Mouse (Mus musculus): Measurements from ENCODE around the gene Nr5a2. TPM values are rescaled to one million over a fixed set of nuclear protein-coding genes. Genes with fewer than 3 reads are reported as not detected.
A peak's percentile ranks its signal among the peaks of the same experiment; 100 is the strongest.

Nr5a2 gene
- polyA plus RNA-seq, 1 experiment from 2014 or later = 3.6 TPM

DNA sequence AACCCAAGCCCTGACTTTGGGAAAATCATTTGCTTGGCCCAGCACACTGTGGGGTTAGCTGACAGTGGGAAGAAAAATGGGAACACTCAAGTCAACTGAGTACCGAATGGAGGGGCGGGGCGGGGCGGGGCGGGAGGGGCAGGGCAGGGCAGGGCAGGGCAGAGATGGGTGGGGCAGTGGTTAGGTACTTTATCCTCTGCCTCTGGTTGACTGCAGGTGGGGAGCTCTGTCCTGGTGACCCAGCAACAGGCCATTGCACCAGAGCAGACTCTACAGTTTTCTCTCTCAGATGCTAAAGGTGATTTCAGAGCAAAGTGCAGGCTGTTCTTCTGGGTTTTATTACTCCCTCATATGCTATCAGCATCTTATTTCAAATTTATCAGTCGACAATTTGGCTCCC, 67.1 kb downstream of the Nr5a2 start:
- Histone ChIP-seq H3K27ac (ENCODE audit: low read depth) (no peak overlapping the region), H3K9ac (no peak overlapping the region), H3K36me3 (ENCODE audit: insufficient read depth) (no peaks in the 10 kb centered on the region), H3K4me1 (ENCODE audit: insufficient read depth) (peaks cover 4% of the 10 kb centered on the region; the same call in 1 of the 2 replicates), H3K4me2 (no peak overlapping the region), H3K9me3 (ENCODE audit: low read depth, low read length) (no peaks in the 10 kb centered on the region), H3K4me3 (ENCODE audit: low read depth, low read length) (no peak overlapping the region), H3K27me3 (ENCODE audit: insufficient read depth, low read length) (no peaks in the 10 kb centered on the region)
- DNase-seq = no peak
- TF ChIP-seq CTCF (IDR thresholded peaks at IDR 0.05; ENCODE audit: low read depth) = no peak
- 81% methylated on average over 6 of the region's 6 CpGs for WGBS
- ATAC-seq (ENCODE audit: insufficient read depth) = no peak

DNA sequence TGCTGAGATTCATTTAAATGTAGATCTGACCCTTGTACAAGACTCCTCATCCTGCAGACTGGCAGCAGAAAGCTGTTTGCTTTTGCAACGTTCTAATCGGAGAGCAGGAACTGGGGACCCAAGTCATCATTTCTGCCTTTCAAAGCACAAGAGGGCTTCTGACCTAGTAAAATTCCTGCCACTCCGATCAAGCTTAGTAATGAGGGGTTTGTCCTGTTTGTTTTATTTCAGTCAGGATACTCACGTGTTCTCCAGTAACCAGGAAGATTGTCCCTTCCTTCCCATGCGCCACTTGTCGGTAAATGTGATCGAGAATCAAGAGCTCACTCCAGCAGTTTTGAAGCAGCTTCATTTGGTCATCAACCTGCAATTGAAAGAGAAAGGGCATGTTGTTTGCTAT, 69.8 kb downstream of the Nr5a2 start:
- no peak overlapping the region for H3K4me2 ChIP-seq
- no peaks in the 10 kb centered on the region for H3K27me3 ChIP-seq (ENCODE audit: insufficient read depth, low read length)
- peaks cover 8% of the 10 kb centered on the region; the same call in 1 of the 2 replicates for H3K4me1 ChIP-seq (ENCODE audit: insufficient read depth)
- no peaks in the 10 kb centered on the region for H3K9me3 ChIP-seq (ENCODE audit: low read depth, low read length)
- ATAC-seq (ENCODE audit: insufficient read depth) (no peak), DNase-seq (no peak)
- WGBS = 37% methylated on average over 7 of the region's 7 CpGs
- H3K27ac ChIP-seq (ENCODE audit: low read depth) = no peak overlapping the region
- H3K36me3 ChIP-seq (ENCODE audit: insufficient read depth) = no peaks in the 10 kb centered on the region
- TF ChIP-seq CTCF (IDR thresholded peaks at IDR 0.05; ENCODE audit: low read depth) = no peak
- no peak overlapping the region for H3K4me3 ChIP-seq (ENCODE audit: low read depth, low read length)
- H3K9ac ChIP-seq = no peak overlapping the region

DNA sequence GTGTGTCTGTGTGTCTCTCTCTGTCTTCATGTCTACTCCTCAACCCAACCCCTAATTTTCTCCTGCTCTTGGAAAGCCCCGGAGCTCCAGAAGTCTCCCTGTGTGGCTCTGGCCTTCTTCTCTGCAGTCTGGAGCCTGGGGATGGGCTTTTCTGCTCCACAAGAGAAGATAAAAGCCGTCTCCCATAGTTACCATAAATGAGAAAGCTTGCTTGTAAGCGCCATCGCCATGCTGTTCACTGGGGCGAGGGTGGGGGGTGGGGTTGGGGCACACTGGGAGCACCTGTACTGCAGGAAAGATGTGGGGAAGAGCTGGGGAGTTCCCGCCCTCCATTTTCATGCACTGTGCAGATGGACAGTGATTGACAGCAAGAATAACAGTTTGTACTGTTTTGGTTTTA, 71.5 kb downstream of the Nr5a2 start:
- no peaks in the 10 kb centered on the region for H3K36me3 ChIP-seq (ENCODE audit: insufficient read depth)
- no peak overlapping the region for H3K27ac ChIP-seq (ENCODE audit: low read depth)
- no peaks in the 10 kb centered on the region for H3K9me3 ChIP-seq (ENCODE audit: low read depth, low read length)
- no peaks in the 10 kb centered on the region for H3K27me3 ChIP-seq (ENCODE audit: insufficient read depth, low read length)
- 77% methylated on average over 6 of the region's 6 CpGs for WGBS
- H3K4me3 ChIP-seq (ENCODE audit: low read depth, low read length) = no peak overlapping the region
- TF ChIP-seq CTCF (IDR thresholded peaks at IDR 0.05; ENCODE audit: low read depth) = no peak
- ATAC-seq (ENCODE audit: insufficient read depth) (no peak), DNase-seq (no peak)
- H3K4me2 ChIP-seq = no peak overlapping the region
- H3K9ac ChIP-seq = no peak overlapping the region
- H3K4me1 ChIP-seq (ENCODE audit: insufficient read depth) = peaks cover 7% of the 10 kb centered on the region; the same call in 1 of the 2 replicates

DNA sequence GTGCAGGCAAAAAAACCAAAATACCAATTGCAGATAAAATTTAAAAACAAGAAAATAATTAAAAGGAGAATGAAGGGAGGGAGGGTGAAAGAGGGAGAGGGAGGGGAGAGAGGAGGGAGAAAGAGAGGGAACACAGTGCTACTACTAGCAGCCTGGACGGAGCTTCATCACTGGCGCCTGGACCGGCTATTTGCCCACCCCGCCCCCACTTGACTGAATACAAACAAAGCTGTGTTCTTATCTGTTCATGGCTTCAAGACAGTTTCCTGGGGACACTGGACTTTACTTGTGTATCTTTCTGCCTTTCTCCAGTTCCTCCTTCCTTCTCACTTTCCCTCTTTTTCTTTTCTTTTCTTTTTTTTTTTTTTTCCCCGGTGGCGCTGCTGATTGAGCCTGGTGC, 73.6 kb downstream of the Nr5a2 start:
- peak overlapping the region; percentile 15; the same call in 1 of the 2 replicates for H3K4me2 ChIP-seq
- TF ChIP-seq CTCF (IDR thresholded peaks at IDR 0.05; ENCODE audit: low read depth) = no peak
- H3K27me3 ChIP-seq (ENCODE audit: insufficient read depth, low read length) = no peaks in the 10 kb centered on the region
- no peaks in the 10 kb centered on the region for H3K9me3 ChIP-seq (ENCODE audit: low read depth, low read length)
- 18% methylated on average over 6 of the region's 6 CpGs for WGBS
- DNase-seq (peak; percentile 48), ATAC-seq (ENCODE audit: insufficient read depth) (no peak)
- H3K4me1 ChIP-seq (ENCODE audit: insufficient read depth) = peaks cover 7% of the 10 kb centered on the region; the same call in 1 of the 2 replicates
- no peak overlapping the region for H3K9ac ChIP-seq
- no peak overlapping the region for H3K27ac ChIP-seq (ENCODE audit: low read depth)
- H3K4me3 ChIP-seq (ENCODE audit: low read depth, low read length) = no peak overlapping the region
- H3K36me3 ChIP-seq (ENCODE audit: insufficient read depth) = no peaks in the 10 kb centered on the region

DNA sequence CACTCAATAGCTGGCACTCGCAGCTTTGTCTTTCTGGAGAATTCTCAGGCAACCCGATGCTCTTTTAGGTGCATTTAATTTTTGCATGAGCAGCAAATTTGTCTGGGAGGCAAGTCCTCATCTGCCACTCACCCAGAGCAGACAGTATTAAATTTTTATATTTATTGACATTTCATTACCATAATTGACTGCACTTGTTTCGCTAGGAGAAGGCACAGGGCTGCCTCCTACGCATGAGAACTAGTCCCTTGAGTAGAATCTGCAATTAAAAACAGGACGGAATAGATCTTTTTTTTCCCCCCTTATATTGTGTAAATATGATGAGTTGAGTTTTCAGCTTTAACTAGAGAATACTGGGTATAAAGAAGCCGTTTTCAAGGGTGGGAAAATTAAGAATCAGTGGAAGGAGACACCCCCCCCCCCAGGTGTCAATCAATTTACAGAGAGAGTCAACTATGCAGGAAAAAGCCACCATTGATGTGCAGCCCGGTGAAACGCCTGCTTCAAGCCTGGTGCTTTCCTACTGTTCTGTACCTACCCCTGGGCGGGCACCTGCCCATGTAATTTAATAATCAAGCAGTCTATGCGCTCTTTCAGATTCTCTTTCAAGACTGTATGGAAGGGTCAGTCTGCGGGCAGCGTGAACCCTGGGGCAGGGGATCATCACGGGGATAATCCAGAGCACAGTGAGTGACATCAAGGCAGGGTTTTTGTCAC, 76.6 kb downstream of the Nr5a2 start:
- H3K4me1 ChIP-seq (ENCODE audit: insufficient read depth) = peaks cover 7% of the 10 kb centered on the region; the same call in 1 of the 2 replicates
- no peak overlapping the region for H3K4me2 ChIP-seq
- ATAC-seq (ENCODE audit: insufficient read depth) (no peak), DNase-seq (no peak)
- no peaks in the 10 kb centered on the region for H3K27me3 ChIP-seq (ENCODE audit: insufficient read depth, low read length)
- no peak for TF ChIP-seq CTCF (IDR thresholded peaks at IDR 0.05; ENCODE audit: low read depth)
- no peak overlapping the region for H3K4me3 ChIP-seq (ENCODE audit: low read depth, low read length)
- no peaks in the 10 kb centered on the region for H3K9me3 ChIP-seq (ENCODE audit: low read depth, low read length)
- H3K9ac ChIP-seq = no peak overlapping the region
- no peaks in the 10 kb centered on the region for H3K36me3 ChIP-seq (ENCODE audit: insufficient read depth)
- WGBS = 88% methylated on average over 13 of the region's 13 CpGs
- no peak overlapping the region for H3K27ac ChIP-seq (ENCODE audit: low read depth)

DNA sequence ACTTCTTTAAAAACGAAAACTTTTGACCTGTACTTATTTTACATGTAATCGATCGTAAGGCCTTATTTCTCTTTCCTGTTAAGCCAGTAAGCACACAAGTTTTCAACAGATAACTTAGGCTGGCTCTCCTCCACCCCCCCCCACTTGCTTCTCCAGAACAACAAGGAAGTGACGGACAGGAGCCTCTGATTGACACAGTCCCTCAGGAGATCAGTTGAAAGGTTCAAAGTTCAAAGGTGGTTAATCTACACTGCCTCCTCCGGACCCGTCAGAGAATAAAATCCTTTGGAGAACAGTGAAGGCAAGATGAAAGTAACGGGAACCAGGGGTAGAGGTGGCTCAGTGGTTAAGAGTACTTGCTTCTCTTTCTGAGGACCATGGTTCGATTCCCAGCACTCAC, 80.0 kb downstream of the Nr5a2 start:
- Histone ChIP-seq H3K9ac (no peak overlapping the region), H3K27me3 (ENCODE audit: insufficient read depth, low read length) (no peaks in the 10 kb centered on the region), H3K4me2 (no peak overlapping the region), H3K9me3 (ENCODE audit: low read depth, low read length) (no peaks in the 10 kb centered on the region), H3K4me3 (ENCODE audit: low read depth, low read length) (no peak overlapping the region), H3K4me1 (ENCODE audit: insufficient read depth) (no peaks in the 10 kb centered on the region), H3K27ac (ENCODE audit: low read depth) (no peak overlapping the region), H3K36me3 (ENCODE audit: insufficient read depth) (no peaks in the 10 kb centered on the region)
- TF ChIP-seq CTCF (IDR thresholded peaks at IDR 0.05; ENCODE audit: low read depth) = no peak
- ATAC-seq (ENCODE audit: insufficient read depth) = no peak
- WGBS = 88% methylated on average over 8 of the region's 8 CpGs
- no peak for DNase-seq

DNA sequence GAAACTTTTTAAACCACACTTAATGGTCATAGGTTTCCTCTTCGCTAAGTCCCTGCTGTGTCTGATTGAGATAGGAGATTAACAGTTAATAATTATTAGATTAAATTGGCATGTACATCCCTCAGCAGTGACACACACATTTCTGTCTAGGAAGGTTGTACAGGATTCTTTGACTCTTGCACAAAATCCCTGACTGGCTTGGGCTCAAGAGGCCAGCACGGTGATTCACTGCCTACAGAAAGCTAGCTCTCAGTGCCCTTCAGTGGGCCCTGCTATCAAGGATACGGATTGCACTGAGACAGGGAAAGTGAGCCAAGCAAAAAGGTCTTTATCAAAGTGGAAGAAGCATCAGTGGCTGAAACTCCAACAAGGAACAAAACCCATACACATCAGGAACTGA, 85.2 kb downstream of the Nr5a2 start:
- ATAC-seq (ENCODE audit: insufficient read depth) = no peak
- Histone ChIP-seq H3K4me2 (no peak overlapping the region), H3K36me3 (ENCODE audit: insufficient read depth) (no peaks in the 10 kb centered on the region), H3K4me1 (ENCODE audit: insufficient read depth) (no peaks in the 10 kb centered on the region), H3K27me3 (ENCODE audit: insufficient read depth, low read length) (no peaks in the 10 kb centered on the region), H3K9ac (no peak overlapping the region), H3K9me3 (ENCODE audit: low read depth, low read length) (no peaks in the 10 kb centered on the region), H3K27ac (ENCODE audit: low read depth) (no peak overlapping the region), H3K4me3 (ENCODE audit: low read depth, low read length) (no peak overlapping the region)
- no peak for DNase-seq
- TF ChIP-seq CTCF (IDR thresholded peaks at IDR 0.05; ENCODE audit: low read depth) = no peak
- WGBS = 71% methylated on average over 3 of the region's 3 CpGs

Measured in lung, embryonic 14.5 days (tissue).